Mouse (Mus musculus): ENCODE measurements around the gene Rgma. TPM values are rescaled to one million over a fixed set of nuclear protein-coding genes. Genes with fewer than 3 reads are reported as not detected.

The Rgma gene
- total and polyA plus RNA-seq, 3 experiments: 27.4 to 83.7 (median 54.6) TPM

DNA sequence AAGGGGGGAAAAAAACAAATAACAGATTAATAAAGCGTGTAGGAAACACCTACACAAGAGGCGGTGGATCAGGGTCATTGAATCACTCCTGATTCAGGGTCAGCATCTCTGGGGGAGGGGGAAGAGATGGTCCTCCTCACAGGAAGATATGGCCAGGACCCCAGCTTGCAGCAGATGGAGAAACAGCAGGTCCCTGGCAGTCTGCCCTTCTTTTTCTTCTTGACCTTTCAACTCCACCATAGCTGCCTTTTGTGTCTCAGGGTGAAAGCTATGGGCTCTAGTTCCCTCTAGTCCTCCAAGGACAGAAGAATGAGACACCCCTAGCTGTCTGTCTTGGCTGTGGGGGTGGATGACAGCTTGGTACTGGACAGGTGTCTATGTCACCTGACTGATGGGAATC lies 17.7 kb upstream of the Rgma start:
- no peak overlapping the region for H3K9ac ChIP-seq (ENCODE audit: low read depth, low read length)
- H3K27ac ChIP-seq: no peak overlapping the region
- TF ChIP-seq EP300 (IDR thresholded peaks at IDR 0.05; ENCODE audit: insufficient read depth, low read depth, low read length): no peak
- no peak for TF ChIP-seq POLR2A (IDR thresholded peaks at IDR 0.05; ENCODE audit: insufficient read depth, low read depth, low read length)
- TF ChIP-seq CTCF (IDR thresholded peaks at IDR 0.05): no peak
- no peaks in the 10 kb centered on the region for H3K36me3 ChIP-seq (ENCODE audit: control insufficient read depth, insufficient read depth, low read length)
- no peak overlapping the region for H3K4me3 ChIP-seq
- no peaks in the 10 kb centered on the region for H3K79me2 ChIP-seq (replicated peaks; ENCODE audit: control insufficient read depth, insufficient read depth, low read length)
- DNase-seq: no peak
- no peaks in the 10 kb centered on the region for H3K27me3 ChIP-seq (ENCODE audit: control insufficient read depth, insufficient read depth, low read length)
- intact Hi-C loops (cut with DNase I): no loop called here
- H3K4me1 ChIP-seq (ENCODE audit: control insufficient read depth, insufficient read depth, low read length): no peaks in the 10 kb centered on the region
- WGBS: 98% methylated on average over 2 of the region's 2 CpGs

DNA sequence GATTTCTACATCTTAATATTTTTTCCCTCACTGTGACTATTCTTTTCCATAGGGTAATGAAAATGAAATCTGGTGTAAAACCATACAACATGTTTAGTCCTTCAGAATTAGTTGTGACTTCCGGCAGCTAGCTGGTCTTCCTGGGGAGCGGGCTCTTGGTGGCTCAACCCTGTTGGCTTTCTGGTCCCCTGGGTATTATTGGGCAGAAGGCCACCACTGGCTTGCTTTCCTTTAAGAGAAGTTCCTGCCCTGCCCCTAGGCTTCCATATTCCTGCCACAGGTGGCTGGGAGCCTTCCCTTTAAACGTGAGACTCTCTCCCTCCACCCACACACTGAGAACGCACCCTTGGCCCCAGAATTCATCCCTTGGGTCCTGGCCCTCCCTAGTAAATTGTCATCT lies 9.8 kb upstream of the Rgma start:
- H3K4me1 ChIP-seq (ENCODE audit: control insufficient read depth, insufficient read depth, low read length): no peaks in the 10 kb centered on the region; the same call in 1 of the 2 replicates
- intact Hi-C loops (cut with DNase I): no loop called here
- TF ChIP-seq EP300 (IDR thresholded peaks at IDR 0.05; ENCODE audit: insufficient read depth, low read depth, low read length) (no peak), CTCF (IDR thresholded peaks at IDR 0.05) (no peak), POLR2A (IDR thresholded peaks at IDR 0.05; ENCODE audit: insufficient read depth, low read depth, low read length) (no peak)
- 59% methylated on average over 4 of the region's 4 CpGs for WGBS
- peak in 1 of 2 experiments; percentile 16 for DNase-seq
- H3K27ac ChIP-seq: no peak overlapping the region; the same call in 1 of the 2 replicates
- no peaks in the 10 kb centered on the region for H3K27me3 ChIP-seq (ENCODE audit: control insufficient read depth, insufficient read depth, low read length)
- no peaks in the 10 kb centered on the region for H3K79me2 ChIP-seq (replicated peaks; ENCODE audit: control insufficient read depth, insufficient read depth, low read length)
- H3K4me3 ChIP-seq: no peak overlapping the region
- no peaks in the 10 kb centered on the region for H3K36me3 ChIP-seq (ENCODE audit: control insufficient read depth, insufficient read depth, low read length)
- no peak overlapping the region for H3K9ac ChIP-seq (ENCODE audit: low read depth, low read length)

DNA sequence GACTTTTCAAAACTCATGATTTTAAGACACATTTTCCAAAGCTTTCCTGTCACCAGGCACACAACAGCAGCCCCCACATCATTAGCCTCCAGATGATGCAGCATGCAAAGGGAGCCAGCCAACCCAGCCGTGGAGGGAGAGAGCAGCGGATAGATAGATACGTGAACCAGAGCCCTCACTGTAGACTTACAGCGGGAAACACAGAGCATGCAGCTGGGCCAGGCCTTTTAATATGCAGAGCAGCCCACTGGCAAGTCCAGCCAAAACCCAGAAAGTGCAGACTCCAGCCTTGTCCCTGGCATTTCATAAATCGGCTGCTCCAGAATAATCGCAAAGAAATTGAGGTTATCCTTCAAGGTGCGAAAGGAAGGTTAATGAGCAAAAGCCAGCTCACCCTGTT lies 9.3 kb upstream of the Rgma start:
- H3K36me3 ChIP-seq (ENCODE audit: control insufficient read depth, insufficient read depth, low read length): no peaks in the 10 kb centered on the region
- no peak for TF ChIP-seq CTCF (IDR thresholded peaks at IDR 0.05)
- no peak for TF ChIP-seq POLR2A (IDR thresholded peaks at IDR 0.05; ENCODE audit: insufficient read depth, low read depth, low read length)
- TF ChIP-seq EP300 (IDR thresholded peaks at IDR 0.05; ENCODE audit: insufficient read depth, low read depth, low read length): no peak
- no peak for DNase-seq
- no peak overlapping the region for H3K9ac ChIP-seq (ENCODE audit: low read depth, low read length)
- H3K27ac ChIP-seq: peak overlapping the region; percentile 47
- no peaks in the 10 kb centered on the region; the same call in 1 of the 2 replicates for H3K4me1 ChIP-seq (ENCODE audit: control insufficient read depth, insufficient read depth, low read length)
- H3K27me3 ChIP-seq (ENCODE audit: control insufficient read depth, insufficient read depth, low read length): no peaks in the 10 kb centered on the region
- H3K4me3 ChIP-seq: no peak overlapping the region
- whole genome bisulfite sequencing: 75% methylated on average over 7 of the region's 7 CpGs
- no peaks in the 10 kb centered on the region for H3K79me2 ChIP-seq (replicated peaks; ENCODE audit: control insufficient read depth, insufficient read depth, low read length)
- intact Hi-C loops (cut with DNase I): no loop called here

DNA sequence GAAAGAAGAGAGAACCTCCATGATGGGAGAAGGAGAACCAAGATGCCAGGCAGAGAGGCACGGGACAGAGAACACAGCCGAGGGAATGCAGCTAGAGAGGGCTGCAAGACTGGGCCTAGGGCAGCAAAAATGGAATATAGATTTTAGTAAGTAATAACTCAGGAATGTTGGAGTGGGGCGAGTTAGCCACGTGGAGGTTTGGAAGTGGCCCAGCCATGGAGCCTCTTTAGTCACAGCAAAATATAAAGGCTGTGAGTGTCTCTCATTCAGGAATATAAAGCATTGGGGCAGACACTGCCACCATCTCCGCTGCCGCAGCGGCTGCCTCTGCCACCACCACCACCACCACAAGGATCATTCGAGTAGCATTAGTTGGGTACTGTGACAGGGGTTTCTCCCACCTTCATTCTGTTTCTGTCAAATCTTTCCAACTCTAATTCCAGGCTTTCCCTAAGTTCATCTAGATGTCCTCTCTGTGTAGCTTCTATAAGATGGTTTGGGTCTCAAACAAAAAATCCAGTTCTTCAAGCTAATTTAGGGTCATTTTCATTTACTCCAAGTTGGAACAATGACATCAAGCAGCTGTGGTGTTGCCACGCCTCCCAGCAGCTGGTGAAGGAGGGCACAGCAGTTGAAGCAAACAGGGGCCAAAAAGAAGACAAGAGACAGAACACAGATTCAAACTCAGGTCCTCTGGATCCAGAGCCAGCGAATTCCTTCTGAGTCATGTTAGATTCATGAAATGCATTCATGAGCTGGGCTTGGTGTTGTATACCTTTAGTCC lies 7.4 kb upstream of the Rgma start:
- H3K27ac ChIP-seq: no peak overlapping the region
- H3K9ac ChIP-seq (ENCODE audit: low read depth, low read length): no peak overlapping the region
- intact Hi-C loops (cut with DNase I): no loop called here
- H3K27me3 ChIP-seq (ENCODE audit: control insufficient read depth, insufficient read depth, low read length): no peaks in the 10 kb centered on the region
- WGBS: 87% methylated on average over 10 of the region's 10 CpGs
- DNase-seq: no peak
- H3K36me3 ChIP-seq (ENCODE audit: control insufficient read depth, insufficient read depth, low read length): no peaks in the 10 kb centered on the region
- no peaks in the 10 kb centered on the region for H3K79me2 ChIP-seq (replicated peaks; ENCODE audit: control insufficient read depth, insufficient read depth, low read length)
- H3K4me1 ChIP-seq (ENCODE audit: control insufficient read depth, insufficient read depth, low read length): peaks cover 1% of the 10 kb centered on the region; the same call in 1 of the 2 replicates
- H3K4me3 ChIP-seq: no peak overlapping the region
- TF ChIP-seq EP300 (IDR thresholded peaks at IDR 0.05; ENCODE audit: insufficient read depth, low read depth, low read length): no peak
- TF ChIP-seq POLR2A (IDR thresholded peaks at IDR 0.05; ENCODE audit: insufficient read depth, low read depth, low read length): no peak
- no peak for TF ChIP-seq CTCF (IDR thresholded peaks at IDR 0.05)

DNA sequence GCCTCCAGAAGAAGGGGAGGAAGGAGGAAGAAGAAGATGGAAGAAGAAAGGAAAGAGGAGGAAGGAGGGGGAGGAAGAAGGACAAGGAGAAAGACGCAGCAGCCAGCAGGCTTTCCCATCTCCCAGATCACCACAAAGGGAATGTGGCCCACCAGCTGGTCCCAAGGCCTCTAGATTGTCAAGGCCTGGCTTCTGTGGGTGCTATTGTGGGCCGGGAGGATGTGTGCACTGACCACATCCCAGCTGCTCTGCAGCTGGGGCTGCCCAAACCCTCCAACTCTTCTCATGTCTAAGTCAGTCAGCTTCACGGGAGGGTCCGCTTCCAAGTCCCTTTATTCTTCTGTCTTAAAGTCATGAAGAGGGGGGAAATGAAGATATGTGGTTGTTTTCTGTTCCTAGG lies 5.3 kb upstream of the Rgma start:
- intact Hi-C loops (cut with DNase I): loop anchor here (10.0 kb wide), 1 partner anchor 345 kb away; no protein-coding TSS in a partner anchor
- peak in 1 of 2 experiments; percentile 24 for DNase-seq
- no peak for TF ChIP-seq EP300 (IDR thresholded peaks at IDR 0.05; ENCODE audit: insufficient read depth, low read depth, low read length)
- TF ChIP-seq CTCF (IDR thresholded peaks at IDR 0.05): no peak
- TF ChIP-seq POLR2A (IDR thresholded peaks at IDR 0.05; ENCODE audit: insufficient read depth, low read depth, low read length): no peak
- Histone ChIP-seq H3K27me3 (ENCODE audit: control insufficient read depth, insufficient read depth, low read length) (no peaks in the 10 kb centered on the region), H3K4me3 (no peak overlapping the region), H3K27ac (no peak overlapping the region), H3K4me1 (ENCODE audit: control insufficient read depth, insufficient read depth, low read length) (peaks cover 5% of the 10 kb centered on the region), H3K79me2 (replicated peaks; ENCODE audit: control insufficient read depth, insufficient read depth, low read length) (no peaks in the 10 kb centered on the region), H3K9ac (ENCODE audit: low read depth, low read length) (no peak overlapping the region), H3K36me3 (ENCODE audit: control insufficient read depth, insufficient read depth, low read length) (peaks cover 2% of the 10 kb centered on the region; the same call in 1 of the 2 replicates)
- 77% methylated on average over 4 of the region's 4 CpGs for whole genome bisulfite sequencing
